Mouse (Mus musculus): ENCODE measurements around the gene Pmpcb.
"Not testable (repeated sequence)": the region's sequence is repeated elsewhere in the genome, so short reads cannot be mapped to it uniquely, and the experiment has no call there.

Gene Pmpcb

GRCm38 (mm10) chr5:21736956-21737585, at the start of gene Pmpcb:
TSS of gene Pmpcb (plus strand) at chr5:21737141.
- peak; percentile 94 for DNase-seq

GRCm38 (mm10) chr5:21692230-21692629, 44.7 kb upstream of the Pmpcb start:
- DNase-seq, result no peak

- DNase-seq, result no peak
These were observed 43.5 kb upstream of the Pmpcb start for GRCm38 (mm10) chr5:21693372-21693870.

GRCm38 (mm10) chr5:21694854-21695490, 42.0 kb upstream of the Pmpcb start:
- no peak for DNase-seq

- not testable (repeated sequence) for DNase-seq
These were observed 37.4 kb upstream of the Pmpcb start for GRCm38 (mm10) chr5:21699555-21699954.

GRCm38 (mm10) chr5:21700272-21700821, 36.6 kb upstream of the Pmpcb start:
- no peak for DNase-seq

- DNase-seq, result no peak
These were observed 36.0 kb upstream of the Pmpcb start for GRCm38 (mm10) chr5:21700934-21701333.

GRCm38 (mm10) chr5:21701351-21702008, 35.5 kb upstream of the Pmpcb start, which contains the start of gene Napepld:
TSS of gene Napepld (minus strand) at chr5:21701396.
- peak; percentile 98 for DNase-seq

GRCm38 (mm10) chr5:21702009-21702364, 35.0 kb upstream of the Pmpcb start:
- no peak for DNase-seq

- no peak for DNase-seq
These were observed 34.0 kb upstream of the Pmpcb start for GRCm38 (mm10) chr5:21702873-21703475.

GRCm38 (mm10) chr5:21703708-21704107, 33.2 kb upstream of the Pmpcb start:
- DNase-seq, result no peak

- DNase-seq, result no peak
These were observed 30.4 kb upstream of the Pmpcb start for GRCm38 (mm10) chr5:21706546-21706945.

- DNase-seq, result not testable (repeated sequence)
These were observed 28.9 kb upstream of the Pmpcb start for GRCm38 (mm10) chr5:21708011-21708410.

GRCm38 (mm10) chr5:21712127-21712715, 24.7 kb upstream of the Pmpcb start:
- no peak for DNase-seq

- no peak for DNase-seq
These were observed 22.5 kb upstream of the Pmpcb start for GRCm38 (mm10) chr5:21714447-21714846.

- DNase-seq, result no peak
These were observed 19.7 kb upstream of the Pmpcb start for GRCm38 (mm10) chr5:21717165-21717715.

GRCm38 (mm10) chr5:21718546-21718945, 18.4 kb upstream of the Pmpcb start:
- DNase-seq, result no peak

GRCm38 (mm10) chr5:21719209-21719608, 17.7 kb upstream of the Pmpcb start:
- no peak for DNase-seq

- DNase-seq, result no peak
These were observed 12.5 kb upstream of the Pmpcb start for GRCm38 (mm10) chr5:21724427-21724826.

- DNase-seq, result no peak
These were observed 12.1 kb upstream of the Pmpcb start for GRCm38 (mm10) chr5:21724872-21725271.

- DNase-seq, result no peak
These were observed 7.8 kb upstream of the Pmpcb start for GRCm38 (mm10) chr5:21729107-21729506.

- DNase-seq, result no peak
These were observed 4.6 kb upstream of the Pmpcb start for GRCm38 (mm10) chr5:21732177-21732911.

Data from lung, postnatal 36 days (tissue).